In the genomic region with DNA sequence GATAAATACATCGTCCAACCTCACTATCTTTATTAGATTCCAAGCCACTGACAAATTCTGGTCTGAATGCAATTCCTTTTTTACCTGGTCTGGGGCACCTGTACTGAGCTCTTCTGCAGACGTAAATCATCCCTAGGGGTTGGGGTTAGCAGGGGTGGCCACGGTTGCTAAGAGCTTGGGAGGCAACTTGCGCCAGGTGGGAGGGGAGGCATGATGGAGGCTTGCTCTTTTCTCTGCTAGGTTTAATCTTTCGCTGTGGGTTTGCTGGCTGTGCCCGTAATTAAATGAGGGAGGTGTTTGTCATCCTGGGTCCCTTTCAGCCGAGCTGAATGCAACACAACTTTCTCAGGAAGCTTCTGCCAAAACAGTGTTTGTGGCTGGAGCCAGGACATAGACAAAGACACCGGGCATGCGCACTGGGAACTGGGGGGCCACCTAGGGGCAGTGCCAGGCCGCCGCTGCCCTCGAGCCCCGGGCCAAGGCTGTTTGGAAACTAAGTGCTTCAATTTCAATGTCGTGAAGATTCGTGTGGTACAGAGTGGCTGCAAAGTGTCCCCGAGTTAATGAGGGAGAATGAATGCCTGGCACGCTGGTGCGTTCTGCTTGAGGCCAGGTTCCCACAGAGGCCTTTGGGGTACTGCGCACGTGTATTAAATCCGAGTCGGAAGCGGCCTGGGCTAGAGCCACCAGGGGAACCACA, we compare ENCODE assay signal across 7 mouse cellular contexts.
DNase-seq lines count a peak whose midpoint lies in the region; ATAC-seq and TF ChIP-seq lines count a peak whose summit lies in the region.

No protein-coding gene starts in this region.

- no peak for TF ChIP-seq EP300 in stomach, postnatal 0 days (optimal IDR thresholded peaks at IDR 0.05)

- no peak for TF ChIP-seq CTCF in stomach, postnatal 0 days (IDR thresholded peaks at IDR 0.05; ENCODE audit: low read depth)

- H3K9me3 ChIP-seq in stomach, embryonic 15.5 days: no peaks in the 10 kb centered on the region
- no peaks in the 10 kb centered on the region for H3K9me3 ChIP-seq in stomach, postnatal 0 days (ENCODE audit: control insufficient read depth, low read length)
- peaks cover 2% of the 10 kb centered on the region; the same call in 1 of the 2 replicates for H3K9me3 ChIP-seq in forebrain, embryonic 16.5 days (ENCODE audit: control insufficient read depth, low read length)
- H3K9me3 ChIP-seq in neural tube, embryonic 14.5 days (ENCODE audit: control insufficient read depth, low read length): no peaks in the 10 kb centered on the region

- 62% methylated on average over 23 of the region's 23 CpGs for WGBS in stomach, embryonic 15.5 days
- 68% methylated on average over 23 of the region's 23 CpGs for WGBS in stomach, postnatal 0 days
- WGBS in forebrain, embryonic 16.5 days: 15% methylated on average over 23 of the region's 23 CpGs
- 40% methylated on average over 23 of the region's 23 CpGs for WGBS in neural tube, embryonic 14.5 days

- H3K4me3 ChIP-seq in stomach, embryonic 15.5 days (replicated peaks): 0 out of 2 replicates have a peak overlapping the region, but pooled peaks have one; percentile 4
- H3K4me3 ChIP-seq in stomach, postnatal 0 days (ENCODE audit: low read depth, low read length): no peak overlapping the region
- H3K4me3 ChIP-seq in forebrain, embryonic 16.5 days (replicated peaks; ENCODE audit: low read length): no peak overlapping the region
- H3K4me3 ChIP-seq in neural tube, embryonic 14.5 days (ENCODE audit: low read depth, low read length): no peak overlapping the region

- no peak overlapping the region for H3K27ac ChIP-seq in stomach, embryonic 15.5 days
- no peak overlapping the region for H3K27ac ChIP-seq in stomach, postnatal 0 days (replicated peaks)
- no peak overlapping the region for H3K27ac ChIP-seq in forebrain, embryonic 16.5 days (ENCODE audit: low read length)
- peak overlapping the region; percentile 48 for H3K27ac ChIP-seq in neural tube, embryonic 14.5 days (ENCODE audit: low read depth, low read length)

- no peaks in the 10 kb centered on the region for H3K27me3 ChIP-seq in stomach, embryonic 15.5 days (replicated peaks)
- H3K27me3 ChIP-seq in stomach, postnatal 0 days (ENCODE audit: control insufficient read depth, insufficient read depth, low read length): no peaks in the 10 kb centered on the region
- peaks cover 41% of the 10 kb centered on the region for H3K27me3 ChIP-seq in forebrain, embryonic 16.5 days (replicated peaks; ENCODE audit: control insufficient read depth, insufficient read depth, low read length)
- no peaks in the 10 kb centered on the region for H3K27me3 ChIP-seq in neural tube, embryonic 14.5 days (ENCODE audit: control insufficient read depth, insufficient read depth, low read length)

- H3K4me2 ChIP-seq in stomach, embryonic 15.5 days: no peak overlapping the region
- H3K4me2 ChIP-seq in stomach, postnatal 0 days (replicated peaks; ENCODE audit: low read depth): no peak overlapping the region
- H3K4me2 ChIP-seq in forebrain, embryonic 16.5 days (ENCODE audit: low read length): peak overlapping the region; percentile 21; the same call in 1 of the 2 replicates
- H3K4me2 ChIP-seq in neural tube, embryonic 14.5 days (ENCODE audit: low read depth, low read length): no peak overlapping the region

- DNase-seq in stomach, postnatal 0 days (ENCODE audit: low spot score): no peak
- peak; percentile 70 to 79 for DNase-seq in layer of hippocampus, postnatal 36 days
- no peak for DNase-seq in gastrocnemius, postnatal 4 days (ENCODE audit: low spot score in 2 of 2)
- no peak for DNase-seq in adrenal gland, adult 18-20 months (ENCODE audit: low spot score in 2 of 2)

- H3K9ac ChIP-seq in stomach, embryonic 15.5 days: no peak overlapping the region
- no peak overlapping the region for H3K9ac ChIP-seq in stomach, postnatal 0 days (ENCODE audit: low read length)
- H3K9ac ChIP-seq in forebrain, embryonic 16.5 days (replicated peaks; ENCODE audit: low read depth, low read length): no peak overlapping the region
- H3K9ac ChIP-seq in neural tube, embryonic 14.5 days (replicated peaks; ENCODE audit: low read depth, low read length): no peak overlapping the region

- no peaks in the 10 kb centered on the region for H3K36me3 ChIP-seq in stomach, embryonic 15.5 days
- no peaks in the 10 kb centered on the region for H3K36me3 ChIP-seq in stomach, postnatal 0 days (ENCODE audit: control insufficient read depth, insufficient read depth, low read length)
- H3K36me3 ChIP-seq in forebrain, embryonic 16.5 days (ENCODE audit: control insufficient read depth, insufficient read depth): no peaks in the 10 kb centered on the region
- no peaks in the 10 kb centered on the region for H3K36me3 ChIP-seq in neural tube, embryonic 14.5 days (ENCODE audit: control insufficient read depth, insufficient read depth, low read length)

- ATAC-seq in stomach, embryonic 15.5 days (ENCODE audit: insufficient read depth, low FRiP score, low read depth): no peak
- no peak for ATAC-seq in stomach, postnatal 0 days (ENCODE audit: low FRiP score, low TSS enrichment)
- ATAC-seq in forebrain, embryonic 16.5 days: peak; percentile 83
- ATAC-seq in neural tube, embryonic 14.5 days (ENCODE audit: low read depth): peak; percentile 74

- H3K4me1 ChIP-seq in stomach, embryonic 15.5 days: 0 out of 2 replicates have a peak, but pooled peaks cover 5% of the 10 kb centered on the region
- no peaks in the 10 kb centered on the region for H3K4me1 ChIP-seq in stomach, postnatal 0 days (replicated peaks; ENCODE audit: control insufficient read depth, insufficient read depth)
- peaks cover 18% of the 10 kb centered on the region for H3K4me1 ChIP-seq in forebrain, embryonic 16.5 days (replicated peaks; ENCODE audit: control insufficient read depth, insufficient read depth, low read length)
- H3K4me1 ChIP-seq in neural tube, embryonic 14.5 days (ENCODE audit: control insufficient read depth, insufficient read depth, low read length): peaks cover 17% of the 10 kb centered on the region

Comparison
In these comparisons a context has a peak if more than half of its experiments do, and no peak if none do; other contexts are left out.
1. ATAC-seq: peak in forebrain, embryonic 16.5 days (single experiment) and neural tube, embryonic 14.5 days (single experiment); none in stomach, embryonic 15.5 days (single experiment) and stomach, postnatal 0 days (single experiment).
2. DNase-seq: peak in layer of hippocampus, postnatal 36 days (2 of 2); none in stomach, postnatal 0 days (single experiment), gastrocnemius, postnatal 4 days (0 of 2) and adrenal gland, adult 18-20 months (0 of 2).